Mouse (Mus musculus) right cerebral cortex, postnatal 10 days (tissue): ENCODE measurements around the gene Boc.

ENCODE experiments used
- DNase-seq, 2 experiments: peaks; one replicate each; pipeline ENCODE4 v3.0.0; 2021; ENCODE audit warnings: low spot score in 2 of 2

The Boc gene

GRCm38 (mm10) chr16:44558471-44559329, at the start of gene Boc:
TSS of gene Boc (minus strand) at chr16:44558897.
- peak; percentile 73 to 78 for DNase-seq

DNA sequence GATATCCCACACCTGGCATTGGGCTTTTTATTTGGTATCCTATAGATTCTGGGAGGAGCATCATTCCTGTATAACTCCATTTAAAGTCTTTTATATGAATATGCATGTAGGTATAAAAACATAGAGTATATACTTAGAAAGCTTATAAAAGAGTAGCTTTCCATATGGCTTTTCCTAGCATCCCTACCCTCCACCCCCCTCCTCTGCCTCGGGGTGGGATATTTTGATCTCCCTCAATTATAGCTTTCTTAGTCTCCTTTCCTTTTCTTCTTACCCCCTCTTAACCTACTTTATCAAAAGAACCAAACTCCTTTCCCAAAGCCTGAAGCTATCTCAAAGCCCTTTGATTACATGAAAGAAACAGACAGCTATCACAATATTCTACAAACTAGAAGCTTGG, 47.9 kb upstream of the Boc start:
- DNase-seq, result no peak

GRCm38 (mm10) chr16:44604021-44604616, 45.4 kb upstream of the Boc start:
- DNase-seq, result no peak

- DNase-seq, result no peak
Measured at GRCm38 (mm10) chr16:44601999-44602794, 43.5 kb upstream of the Boc start.

GRCm38 (mm10) chr16:44601182-44601581, 42.5 kb upstream of the Boc start:
- DNase-seq, result no peak

DNA sequence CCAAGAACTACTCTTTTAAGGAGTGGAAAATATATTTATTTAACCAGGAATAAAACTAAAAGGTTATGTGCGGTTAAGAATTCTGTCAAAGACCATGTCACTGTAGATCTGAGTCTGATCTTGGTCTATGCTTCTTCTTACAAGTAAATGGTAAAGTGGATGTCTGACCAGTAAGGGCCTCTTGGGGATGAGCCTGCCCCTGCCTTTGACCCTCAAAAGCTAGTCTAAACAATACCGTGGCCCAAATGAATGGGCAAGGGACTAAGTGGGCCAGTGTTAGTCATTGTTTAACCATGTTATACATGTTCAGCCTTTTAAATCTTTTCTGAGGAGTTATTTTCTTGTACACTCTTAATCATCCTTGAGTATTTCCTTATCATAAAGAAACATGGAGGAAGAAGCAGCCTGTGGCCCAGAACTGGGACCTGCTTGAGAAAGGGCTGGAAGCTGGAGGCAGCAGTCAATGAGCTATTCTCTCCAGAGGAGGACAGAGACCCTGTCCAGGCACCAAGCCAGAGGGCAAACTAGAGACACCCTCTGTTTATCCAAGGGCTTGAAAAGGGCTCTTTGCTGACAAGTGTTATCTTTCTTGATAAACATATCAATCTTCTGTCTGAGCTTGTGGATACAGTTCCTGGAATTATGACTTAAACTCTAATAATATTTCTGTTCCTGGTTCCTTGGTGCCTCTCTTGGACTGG, 38.6 kb upstream of the Boc start:
- no peak for DNase-seq

DNA sequence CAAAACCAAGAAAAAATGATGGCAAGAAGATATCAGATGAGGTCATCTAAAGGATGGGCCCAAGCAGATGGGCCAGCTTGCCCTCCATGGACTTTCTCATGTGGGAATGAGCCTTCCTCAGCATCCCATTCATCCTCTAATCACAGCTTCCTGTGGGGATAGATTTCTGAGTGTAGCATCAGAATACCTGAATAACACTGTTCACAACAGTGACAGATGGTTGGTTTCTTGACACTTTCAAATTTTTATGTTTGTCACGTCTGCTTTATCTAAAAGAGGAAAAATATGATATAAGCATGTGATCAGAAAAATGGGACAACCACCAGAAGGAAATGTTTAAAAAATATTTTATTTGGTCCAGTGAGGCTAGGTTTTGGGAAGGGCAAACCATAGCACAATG, 30.8 kb upstream of the Boc start:
- no peak for DNase-seq

DNA sequence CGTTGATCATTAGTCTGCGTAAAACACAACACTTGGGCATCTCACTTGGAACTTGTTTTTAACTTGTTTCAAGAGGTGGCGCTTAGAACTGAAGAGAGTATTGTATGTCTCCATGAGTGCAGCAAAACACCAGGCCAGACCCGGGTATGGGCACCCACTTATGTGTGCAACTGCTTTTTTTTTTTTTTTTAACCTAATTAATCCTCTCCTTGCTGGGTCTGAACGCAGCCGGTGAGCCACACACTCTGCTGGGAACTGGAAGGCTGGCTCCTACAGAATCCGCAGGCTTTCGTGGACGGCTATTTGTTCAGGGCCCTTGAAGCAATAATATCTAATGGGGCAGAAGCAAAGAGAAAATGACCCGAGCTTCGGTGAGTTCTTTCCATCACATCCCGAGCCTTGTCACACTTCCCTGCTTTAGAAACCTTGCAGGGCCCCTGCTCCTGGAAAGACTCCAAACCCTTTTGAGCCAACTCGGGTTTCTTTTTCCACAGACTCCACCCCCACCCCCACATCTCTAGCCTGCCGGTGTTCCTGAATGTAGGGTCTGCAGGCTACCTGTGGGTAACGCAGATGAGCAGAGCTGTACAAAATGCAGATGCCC, 20.8 kb upstream of the Boc start:
- no peak for DNase-seq

- DNase-seq, result no peak
Measured at GRCm38 (mm10) chr16:44578551-44578950, 19.9 kb upstream of the Boc start.

GRCm38 (mm10) chr16:44568056-44568455, 9.4 kb upstream of the Boc start:
- DNase-seq, result no peak

DNA sequence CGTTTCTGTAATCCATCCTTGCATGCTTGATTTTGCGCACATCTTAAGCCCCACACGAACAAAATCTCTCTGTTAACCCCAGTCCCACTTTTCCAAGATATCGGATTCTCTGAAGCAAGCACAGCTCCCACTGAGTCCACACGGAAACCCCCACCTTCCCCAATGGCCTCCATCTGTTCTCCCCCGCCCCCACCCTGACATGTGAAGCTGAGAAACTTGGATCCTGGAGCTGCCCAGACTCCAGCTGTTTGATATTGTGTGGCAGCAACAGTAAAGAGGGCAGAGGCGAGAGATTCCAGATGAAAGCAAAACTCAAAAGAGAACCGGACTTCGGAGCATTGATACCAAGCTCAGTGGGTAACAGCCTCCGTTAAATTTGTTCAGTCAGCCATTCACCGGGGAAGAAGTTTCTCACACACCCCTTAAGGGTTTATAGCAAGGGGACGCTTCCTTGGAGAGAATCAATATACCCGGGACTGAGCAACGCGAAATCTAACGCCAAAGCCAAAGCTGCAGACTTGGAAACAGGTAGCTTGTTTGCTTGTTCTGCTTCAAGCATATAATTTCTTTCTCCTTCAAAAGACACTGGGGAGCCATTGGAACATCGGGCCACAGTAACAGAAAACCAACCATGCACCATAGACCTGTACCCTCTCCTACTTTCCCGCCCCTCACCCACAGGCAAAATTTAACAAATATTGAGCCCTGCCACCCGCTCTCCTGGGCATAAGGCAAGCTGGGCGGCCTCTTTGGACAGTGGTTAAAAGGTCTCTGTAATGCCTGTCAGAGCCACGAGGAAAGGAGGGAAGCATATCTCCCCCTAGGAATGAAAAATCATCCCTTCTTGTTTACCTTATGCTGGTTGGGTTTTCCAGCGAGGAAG, 6.9 kb upstream of the Boc start:
- DNase-seq, result no peak

DNA sequence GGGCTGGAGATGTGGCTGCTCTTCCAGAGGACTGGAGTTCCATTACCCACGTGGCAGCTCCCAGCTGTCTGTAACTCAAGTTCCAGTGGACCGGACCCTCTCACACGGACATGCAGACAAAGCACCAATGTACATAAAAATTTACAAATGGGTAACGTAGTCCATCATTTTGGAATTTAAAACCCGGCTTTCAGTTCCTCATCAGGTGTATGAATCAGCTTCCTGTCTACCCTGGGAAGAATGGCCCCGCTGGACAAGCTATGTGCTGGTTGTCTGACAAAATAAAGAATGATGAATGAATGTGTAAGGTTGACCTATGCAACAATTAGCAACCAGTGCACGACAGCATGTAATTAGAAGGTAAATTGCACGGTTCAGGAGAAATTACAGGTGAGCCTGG, 5.7 kb upstream of the Boc start:
- DNase-seq, result no peak

- peak in 1 of 2 experiments; percentile 15 for DNase-seq
Measured at GRCm38 (mm10) chr16:44562061-44562460, 3.4 kb upstream of the Boc start.

GRCm38 (mm10) chr16:44560214-44560613, 1.5 kb upstream of the Boc start:
- DNase-seq, result no peak

- DNase-seq, result no peak
Measured at GRCm38 (mm10) chr16:44559330-44559695, 616 bp upstream of the Boc start.

DNA sequence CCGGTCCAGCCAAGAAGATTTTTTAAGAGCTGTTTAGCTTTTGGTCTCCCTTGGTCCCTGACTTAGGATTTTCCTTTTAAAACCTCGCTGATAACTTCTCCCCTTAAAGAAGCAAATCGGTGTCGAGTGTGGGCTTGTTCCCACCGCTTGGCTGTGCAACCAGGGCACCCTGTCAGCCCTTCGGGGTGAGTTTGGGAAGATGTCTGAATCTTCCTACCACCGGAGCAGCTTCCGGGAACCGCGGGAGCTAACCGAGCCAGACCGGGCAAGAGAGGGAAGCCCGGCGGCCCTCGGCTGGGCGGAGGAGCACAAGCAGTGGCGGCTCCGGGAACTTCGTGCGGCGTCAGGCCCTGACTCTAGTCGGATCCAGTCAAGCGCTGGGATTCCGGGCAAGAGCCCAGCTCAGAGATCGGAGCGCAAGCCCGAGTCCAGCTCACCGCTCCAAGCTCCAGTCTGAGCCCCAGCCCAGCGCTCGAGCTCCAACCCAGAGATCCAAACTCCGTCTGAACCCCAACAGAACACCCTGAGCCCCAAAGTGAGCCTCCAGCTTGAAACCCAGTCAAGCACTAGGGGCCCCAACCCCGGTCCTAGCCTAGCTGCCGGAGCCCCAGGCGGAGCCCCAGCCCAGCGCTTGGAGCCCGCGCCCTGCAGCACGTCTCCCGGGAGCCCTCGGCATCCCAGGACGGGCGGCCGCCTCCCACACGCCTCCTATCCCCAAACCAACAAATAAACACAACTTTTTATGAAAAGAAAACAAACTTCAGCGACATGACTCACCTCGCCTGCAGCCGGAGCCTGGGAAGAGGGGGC, 831 bp downstream of the Boc start:
- DNase-seq, result peak; percentile 78 to 79

GRCm38 (mm10) chr16:44557084-44557483, 1.6 kb downstream of the Boc start:
- DNase-seq, result peak in 1 of 2 experiments; percentile 25

DNA sequence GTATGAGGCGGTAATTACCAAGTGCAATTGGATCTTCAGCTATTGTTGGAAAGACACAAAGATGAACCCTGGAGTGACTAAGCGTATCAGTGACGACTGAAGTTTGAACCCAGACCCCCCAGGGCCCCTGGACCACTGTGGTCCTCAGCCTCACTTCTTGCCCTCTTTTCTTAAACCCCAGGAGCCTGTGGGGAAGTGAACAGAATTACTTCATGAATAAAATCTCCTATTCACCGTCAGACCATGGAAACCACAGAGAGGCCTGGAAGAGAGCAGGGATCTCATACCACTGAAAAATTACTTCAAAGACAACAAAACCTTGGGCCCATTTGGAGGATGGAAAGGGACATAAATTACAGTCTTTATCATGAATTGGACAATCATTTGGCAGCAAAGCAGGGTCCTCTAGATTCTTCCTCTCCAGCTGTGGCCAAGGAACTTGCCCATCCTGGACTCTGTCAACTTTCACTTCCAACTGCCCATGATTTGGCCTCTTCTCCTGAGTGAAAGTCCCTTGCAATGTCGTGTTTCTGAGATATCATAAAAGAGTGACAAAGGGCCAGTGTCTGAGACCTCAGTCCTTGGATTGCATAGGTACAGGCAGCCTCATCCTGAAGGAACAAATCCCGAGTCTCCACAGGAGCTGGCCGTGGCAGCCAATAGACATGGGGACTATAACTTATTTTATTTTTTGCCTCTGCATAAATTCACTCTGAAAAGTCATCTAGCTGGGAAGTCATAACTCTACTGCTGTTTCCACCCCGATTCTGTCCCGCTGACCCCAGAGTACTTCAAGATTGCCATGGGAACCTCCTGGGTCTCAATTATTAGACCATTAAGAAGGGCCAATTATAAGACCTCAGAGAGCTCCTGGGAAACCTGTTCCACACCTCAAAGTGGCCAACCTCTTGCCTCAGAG, 2.6 kb downstream of the Boc start:
- peak in 1 of 2 experiments; percentile 16 for DNase-seq

DNA sequence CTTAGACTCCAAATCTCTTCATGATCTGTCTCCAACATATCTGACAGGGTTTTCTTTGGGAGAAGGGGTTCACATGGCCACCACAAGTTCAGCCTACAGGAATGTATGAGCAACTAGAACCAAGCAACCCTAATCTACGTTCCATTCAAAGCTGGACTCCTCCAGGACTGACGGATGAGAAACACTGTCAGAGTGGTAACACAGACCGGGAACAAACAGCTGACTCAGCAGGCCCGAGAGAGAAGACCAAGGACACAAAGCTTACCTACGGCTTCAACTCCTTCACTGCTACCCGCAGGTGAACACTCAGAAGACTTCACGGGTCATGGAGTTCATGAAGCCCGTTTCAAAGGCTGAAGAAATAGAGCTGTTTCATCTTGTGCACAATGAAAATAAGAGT, 4.8 kb downstream of the Boc start:
- DNase-seq, result peak in 1 of 2 experiments; percentile 18
